Mouse (Mus musculus) forebrain, embryonic 10.5 days (tissue): ENCODE measurements at regions not wholly inside any gene's neighbourhood (a gene's known extent, or its start where the extent isn't known, plus 50 kb on each side); places are given as distances from the start of the nearest gene placed in this dataset.

Source experiments
- DNase-seq: peaks from one replicate; pipeline ENCODE4 v3.0.0-alpha.2; 2017; ENCODE audit warnings: low spot score; ENCODE audit errors: extremely low spot score
- H3K27ac ChIP-seq: fragments of 300-500 bp; sonication (generic); 2 replicates; pipeline ENCODE4 v1.5.1; 2016; ENCODE audit warnings: mild to moderate bottlenecking
- H3K27me3 ChIP-seq: fragments of 300-500 bp; sonication (generic); 2 replicates; pipeline ENCODE4 v1.6.1; 2016; ENCODE audit warnings: mild to moderate bottlenecking; ENCODE audit not compliant: poor library complexity, severe bottlenecking
- H3K36me3 ChIP-seq: fragments of 300-500 bp; sonication (generic); replicated peaks from 2 replicates; pipeline ENCODE4 v1.6.1; 2016; ENCODE audit warnings: mild to moderate bottlenecking, moderate library complexity
- H3K4me1 ChIP-seq: fragments of 300-500 bp; sonication (generic); 2 replicates; pipeline ENCODE4 v1.6.1; 2016
- H3K4me3 ChIP-seq: fragments of 300-500 bp; sonication (generic); 2 replicates; pipeline ENCODE4 v1.5.1; 2016; ENCODE audit warnings: mild to moderate bottlenecking, moderate library complexity
- H3K9me3 ChIP-seq: fragments of 300-500 bp; sonication (generic); 2 replicates; pipeline ENCODE4 v1.6.1; 2016; ENCODE audit warnings: mild to moderate bottlenecking, moderate library complexity
- WGBS: fragments of 180-500 bp; shearing (Covaris S2); methylation state at CpG from one replicate; pipeline ENCODE4 v1.1.7; 2016; 5-methylcytosine and 5-hydroxymethylcytosine counted together

DNA sequence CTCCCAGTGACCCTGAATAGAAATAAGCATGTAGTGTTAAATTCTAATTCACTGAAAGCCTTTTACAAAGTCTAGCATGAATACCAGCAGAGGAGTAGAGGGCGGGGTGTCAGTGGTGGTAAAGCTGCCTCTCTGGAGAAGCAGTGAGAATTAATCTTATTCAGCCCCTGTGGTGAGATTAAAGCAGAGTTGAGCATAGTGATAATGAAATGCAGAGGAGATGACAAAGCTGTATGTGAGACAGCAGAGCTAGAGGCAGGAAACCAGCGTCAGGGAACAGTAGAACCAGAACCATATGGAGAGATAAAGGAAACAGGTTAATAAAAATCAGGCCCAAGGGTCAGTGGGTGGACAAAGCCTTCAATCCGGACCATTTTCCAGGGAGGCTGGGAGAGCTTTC is 1827.2 kb downstream of the Poteg start:
- Histone ChIP-seq H3K4me3 (no peak overlapping the region), H3K27ac (no peak overlapping the region), H3K36me3 (no peaks in the 10 kb centered on the region), H3K27me3 (no peaks in the 10 kb centered on the region), H3K4me1 (peaks cover 10% of the 10 kb centered on the region), H3K9me3 (no peaks in the 10 kb centered on the region)
- DNase-seq, result no peak
- 18% methylated on average over 3 of the region's 3 CpGs for WGBS

DNA sequence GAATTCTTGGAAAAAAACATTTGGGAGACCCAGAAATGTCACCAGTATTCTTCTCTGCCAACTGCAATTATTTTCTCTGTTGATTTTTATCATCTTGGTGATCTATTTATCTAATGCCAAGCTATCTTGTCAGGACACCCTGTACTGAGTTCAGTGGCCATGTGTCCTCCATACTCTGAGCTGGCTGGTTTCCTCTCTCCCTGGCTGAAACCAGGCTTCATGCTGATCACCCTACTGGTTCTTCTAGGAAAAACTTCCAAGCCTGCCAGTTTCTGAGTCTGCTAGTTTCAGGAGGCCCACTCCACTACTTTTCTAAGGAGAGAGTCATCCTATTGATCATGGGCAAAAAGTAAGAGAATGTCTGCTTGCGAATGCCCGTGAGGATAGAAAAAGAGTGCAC is 1831.2 kb downstream of the Poteg start:
- no peak for DNase-seq
- Histone ChIP-seq H3K9me3 (no peaks in the 10 kb centered on the region), H3K27ac (no peak overlapping the region), H3K27me3 (no peaks in the 10 kb centered on the region), H3K4me3 (no peak overlapping the region), H3K4me1 (peaks cover 10% of the 10 kb centered on the region), H3K36me3 (no peaks in the 10 kb centered on the region)
- WGBS, result 94% methylated on average over 2 of the region's 2 CpGs

DNA sequence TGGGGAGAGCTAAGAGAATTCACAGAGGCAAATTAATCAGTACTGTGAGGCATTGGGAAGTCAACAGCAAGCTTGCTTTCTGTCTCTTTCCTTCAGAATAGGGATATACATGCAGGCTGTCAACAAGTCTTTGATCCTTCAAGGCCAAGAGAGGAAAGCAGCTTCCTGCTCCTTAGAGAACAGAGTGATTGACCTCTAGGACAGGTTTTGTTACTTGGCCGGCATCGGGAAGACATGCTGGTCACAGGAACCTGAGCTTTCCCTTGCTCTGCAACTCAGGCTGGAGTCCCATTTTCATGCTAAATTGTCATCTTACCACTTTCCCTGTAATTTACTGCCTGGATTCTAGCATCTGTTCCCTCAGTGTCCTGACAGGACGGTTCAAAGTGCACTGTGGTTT is 1831.8 kb downstream of the Poteg start:
- Histone ChIP-seq H3K4me1 (peaks cover 9% of the 10 kb centered on the region), H3K4me3 (no peak overlapping the region), H3K27me3 (no peaks in the 10 kb centered on the region), H3K27ac (no peak overlapping the region), H3K9me3 (no peaks in the 10 kb centered on the region), H3K36me3 (no peaks in the 10 kb centered on the region)
- WGBS, result 59% methylated on average over 3 of the region's 3 CpGs
- no peak for DNase-seq

DNA sequence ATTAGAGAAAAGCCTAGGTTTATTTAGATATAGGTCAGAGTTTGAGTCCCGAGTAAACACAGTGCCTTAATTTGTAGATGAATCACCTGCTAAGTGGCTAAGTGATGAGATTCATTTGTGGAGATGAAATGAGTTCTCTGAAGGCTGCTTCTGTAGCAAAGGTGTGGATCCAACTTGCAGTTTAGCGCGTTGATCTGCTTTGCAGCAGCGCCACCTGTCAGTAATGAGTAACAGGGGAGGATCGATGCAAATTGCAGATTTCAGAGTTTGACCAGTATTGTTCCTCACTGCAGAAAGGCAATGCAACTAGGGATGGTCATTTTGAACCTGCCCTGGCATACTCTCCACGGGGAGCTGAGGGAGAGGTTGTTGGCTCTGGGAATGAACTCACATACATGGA is 1842.9 kb downstream of the Poteg start:
- H3K4me3 ChIP-seq, result no peak overlapping the region
- DNase-seq, result peak; percentile 16

More for the DNA sequence above, 1842.9 kb downstream of the Poteg start:
- H3K9me3 ChIP-seq, result no peaks in the 10 kb centered on the region
- no peaks in the 10 kb centered on the region for H3K36me3 ChIP-seq
- H3K4me1 ChIP-seq, result no peaks in the 10 kb centered on the region
- H3K27ac ChIP-seq, result no peak overlapping the region
- H3K27me3 ChIP-seq, result no peaks in the 10 kb centered on the region
- 6% methylated on average over 6 of the region's 6 CpGs for WGBS
